Mouse (Mus musculus): ENCODE data around the gene 4930516K23Rik.

The 4930516K23Rik gene

GRCm38 (mm10) chr7:104061345-104061744 lies at the start of gene 4930516K23Rik:
TSS of gene 4930516K23Rik (minus strand) at chr7:104061445.
- DNase-seq (ENCODE audit: low spot score) = no peak

GRCm38 (mm10) chr7:104104757-104104972 lies 43.4 kb upstream of the 4930516K23Rik start, which contains the start of gene Olfr646:
TSS of gene Olfr646 (plus strand) at chr7:104104873.
- DNase-seq (ENCODE audit: low spot score) = no peak

GRCm38 (mm10) chr7:104103913-104104756 lies 42.9 kb upstream of the 4930516K23Rik start:
- no peak for DNase-seq (ENCODE audit: low spot score)

GRCm38 (mm10) chr7:104085365-104085764 lies 24.1 kb upstream of the 4930516K23Rik start, which contains the start of gene Olfr645:
TSS of gene Olfr645 (minus strand) at chr7:104085465.
- DNase-seq (ENCODE audit: low spot score) = no peak

- no peak for DNase-seq (ENCODE audit: low spot score)
These were observed 10.5 kb upstream of the 4930516K23Rik start, which contains the start of gene Olfr644 for GRCm38 (mm10) chr7:104071769-104072168. TSS of gene Olfr644 (minus strand) at chr7:104071869.

GRCm38 (mm10) chr7:104059215-104059614 lies 2.0 kb downstream of the 4930516K23Rik start:
- no peak for DNase-seq (ENCODE audit: low spot score)

- no peak for DNase-seq (ENCODE audit: low spot score)
These were observed 8.7 kb downstream of the 4930516K23Rik start, which contains the start of gene Olfr642 for GRCm38 (mm10) chr7:104052566-104052965. TSS of gene Olfr642 (minus strand) at chr7:104052666.

- no peak for DNase-seq (ENCODE audit: low spot score)
These were observed 10.5 kb downstream of the 4930516K23Rik start for GRCm38 (mm10) chr7:104050745-104051144.

- DNase-seq (ENCODE audit: low spot score) = no peak
These were observed 26.1 kb downstream of the 4930516K23Rik start, which contains the start of gene Olfr641 for GRCm38 (mm10) chr7:104035145-104035544. TSS of gene Olfr641 (plus strand) at chr7:104035445.

GRCm38 (mm10) chr7:104026978-104027377 lies 34.3 kb downstream of the 4930516K23Rik start:
- DNase-seq (ENCODE audit: low spot score) = no peak

GRCm38 (mm10) chr7:104025473-104025872 lies 35.8 kb downstream of the 4930516K23Rik start, which contains the start of gene Olfr640:
TSS of gene Olfr640 (minus strand) at chr7:104025573.
- no peak for DNase-seq (ENCODE audit: low spot score)

- no peak for DNase-seq (ENCODE audit: low spot score)
These were observed 39.6 kb downstream of the 4930516K23Rik start for GRCm38 (mm10) chr7:104021651-104022050.

GRCm38 (mm10) chr7:104018953-104019352 lies 42.3 kb downstream of the 4930516K23Rik start:
- no peak for DNase-seq (ENCODE audit: low spot score)

- DNase-seq (ENCODE audit: low spot score) = no peak
These were observed 44.0 kb downstream of the 4930516K23Rik start, which contains the start of gene Olfr639 for GRCm38 (mm10) chr7:104017203-104017602. TSS of gene Olfr639 (minus strand) at chr7:104017303.
